Mouse (Mus musculus): ENCODE measurements around the gene Slc25a24.

DNA sequence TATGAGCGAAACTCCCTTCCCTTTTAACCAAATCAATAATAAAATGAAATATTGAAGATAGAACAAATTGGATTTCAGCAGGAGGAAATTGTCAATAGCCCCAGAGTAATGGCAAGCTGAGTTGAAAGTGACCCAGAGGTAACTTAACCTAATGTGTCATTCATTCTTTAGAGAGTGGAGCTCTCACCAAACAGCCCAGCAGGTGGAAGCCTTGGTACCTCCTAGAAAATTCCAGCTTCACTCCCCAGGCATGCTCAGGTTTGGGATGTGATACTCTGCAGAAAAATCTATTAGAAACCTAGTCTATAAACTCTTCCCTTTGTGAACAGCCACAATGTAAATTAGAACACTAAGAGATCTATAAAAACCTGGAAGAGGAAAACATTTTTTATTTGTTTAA lies 76.3 kb downstream of the Slc25a24 start:
- no peak for TF ChIP-seq CTCF (IDR thresholded peaks at IDR 0.05; ENCODE audit: low read depth, low read length)
- no peak for TF ChIP-seq POLR2A (IDR thresholded peaks at IDR 0.05; ENCODE audit: insufficient read depth, low read length)
- TF ChIP-seq EP300 (IDR thresholded peaks at IDR 0.05; ENCODE audit: insufficient read depth, low read depth, low read length): no peak
